Mouse (Mus musculus): Measurements from ENCODE around the gene Svop. TPM values are rescaled to one million over a fixed set of nuclear protein-coding genes. Genes with fewer than 3 reads are reported as not detected.

The Svop gene
- polyA plus RNA-seq, 1 experiment from 2014 or later = not detected

GRCm38 (mm10) chr5:114087875-114088480, 3.4 kb downstream of the Svop start:
- no peaks in the 10 kb centered on the region for H3K27me3 ChIP-seq (ENCODE audit: control insufficient read depth, insufficient read depth, low read length)
- H3K36me3 ChIP-seq (ENCODE audit: control insufficient read depth, insufficient read depth, low read length) = no peaks in the 10 kb centered on the region
- H3K4me2 ChIP-seq (replicated peaks; ENCODE audit: low read depth, low read length) = no peak overlapping the region
- no peak for ATAC-seq (ENCODE audit: low FRiP score, low TSS enrichment)
- peaks cover 4% of the 10 kb centered on the region; the same call in 1 of the 2 replicates for H3K4me1 ChIP-seq (ENCODE audit: control insufficient read depth, insufficient read depth, low read length)
- no peak overlapping the region for H3K9ac ChIP-seq (ENCODE audit: low read depth, low read length)
- H3K4me3 ChIP-seq (ENCODE audit: low read length) = no peak overlapping the region
- 78% methylated on average over 12 of the region's 12 CpGs for WGBS
- no peak overlapping the region for H3K27ac ChIP-seq (ENCODE audit: low read depth, low read length)
- H3K9me3 ChIP-seq (ENCODE audit: control insufficient read depth, low read length) = no peaks in the 10 kb centered on the region

DNA sequence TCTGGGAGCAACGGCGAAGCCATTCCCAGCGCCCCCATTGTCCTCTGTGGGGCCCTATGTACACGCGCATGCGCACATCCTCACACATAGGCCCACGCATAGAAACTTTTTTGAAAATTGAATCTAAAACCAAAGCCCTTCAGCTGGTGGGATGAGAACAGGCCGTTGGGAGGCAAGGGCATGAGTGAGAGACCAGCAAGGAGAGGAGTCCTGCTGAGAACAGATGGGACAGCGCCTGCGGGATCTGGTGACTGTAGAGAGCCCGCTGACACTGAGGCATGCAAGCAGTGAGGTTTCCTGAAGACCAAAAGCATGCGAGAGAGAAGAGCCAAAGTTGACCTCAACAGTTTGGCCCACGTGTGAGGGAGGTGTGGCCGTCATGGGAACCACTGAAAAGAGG, 5.9 kb downstream of the Svop start:
- Histone ChIP-seq H3K4me2 (replicated peaks; ENCODE audit: low read depth, low read length) (no peak overlapping the region), H3K27me3 (ENCODE audit: control insufficient read depth, insufficient read depth, low read length) (no peaks in the 10 kb centered on the region), H3K36me3 (ENCODE audit: control insufficient read depth, insufficient read depth, low read length) (no peaks in the 10 kb centered on the region), H3K4me1 (ENCODE audit: control insufficient read depth, insufficient read depth, low read length) (no peaks in the 10 kb centered on the region), H3K9ac (ENCODE audit: low read depth, low read length) (no peak overlapping the region), H3K4me3 (ENCODE audit: low read length) (no peak overlapping the region), H3K9me3 (ENCODE audit: control insufficient read depth, low read length) (no peaks in the 10 kb centered on the region), H3K27ac (ENCODE audit: low read depth, low read length) (no peak overlapping the region)
- 81% methylated on average over 14 of the region's 14 CpGs for WGBS
- no peak for ATAC-seq (ENCODE audit: low FRiP score, low TSS enrichment)

GRCm38 (mm10) chr5:114077009-114077408, 14.4 kb downstream of the Svop start:
- 80% methylated on average over 8 of the region's 8 CpGs for WGBS
- no peak overlapping the region for H3K9ac ChIP-seq (ENCODE audit: low read depth, low read length)
- no peaks in the 10 kb centered on the region for H3K4me1 ChIP-seq (ENCODE audit: control insufficient read depth, insufficient read depth, low read length)
- no peaks in the 10 kb centered on the region for H3K36me3 ChIP-seq (ENCODE audit: control insufficient read depth, insufficient read depth, low read length)
- no peak for ATAC-seq (ENCODE audit: low FRiP score, low TSS enrichment)
- no peak overlapping the region for H3K27ac ChIP-seq (ENCODE audit: low read depth, low read length)
- no peaks in the 10 kb centered on the region for H3K27me3 ChIP-seq (ENCODE audit: control insufficient read depth, insufficient read depth, low read length)
- H3K4me3 ChIP-seq (ENCODE audit: low read length) = no peak overlapping the region
- H3K4me2 ChIP-seq (replicated peaks; ENCODE audit: low read depth, low read length) = no peak overlapping the region
- no peaks in the 10 kb centered on the region for H3K9me3 ChIP-seq (ENCODE audit: control insufficient read depth, low read length)

GRCm38 (mm10) chr5:114072262-114072661, 19.1 kb downstream of the Svop start:
- no peak for ATAC-seq (ENCODE audit: low FRiP score, low TSS enrichment)
- Histone ChIP-seq H3K4me3 (ENCODE audit: low read length) (no peak overlapping the region), H3K27ac (ENCODE audit: low read depth, low read length) (no peak overlapping the region), H3K36me3 (ENCODE audit: control insufficient read depth, insufficient read depth, low read length) (no peaks in the 10 kb centered on the region), H3K9ac (ENCODE audit: low read depth, low read length) (no peak overlapping the region), H3K4me1 (ENCODE audit: control insufficient read depth, insufficient read depth, low read length) (no peaks in the 10 kb centered on the region), H3K9me3 (ENCODE audit: control insufficient read depth, low read length) (no peaks in the 10 kb centered on the region), H3K27me3 (ENCODE audit: control insufficient read depth, insufficient read depth, low read length) (no peaks in the 10 kb centered on the region), H3K4me2 (replicated peaks; ENCODE audit: low read depth, low read length) (no peak overlapping the region)
- 52% methylated on average over 2 of the region's 2 CpGs for WGBS

DNA sequence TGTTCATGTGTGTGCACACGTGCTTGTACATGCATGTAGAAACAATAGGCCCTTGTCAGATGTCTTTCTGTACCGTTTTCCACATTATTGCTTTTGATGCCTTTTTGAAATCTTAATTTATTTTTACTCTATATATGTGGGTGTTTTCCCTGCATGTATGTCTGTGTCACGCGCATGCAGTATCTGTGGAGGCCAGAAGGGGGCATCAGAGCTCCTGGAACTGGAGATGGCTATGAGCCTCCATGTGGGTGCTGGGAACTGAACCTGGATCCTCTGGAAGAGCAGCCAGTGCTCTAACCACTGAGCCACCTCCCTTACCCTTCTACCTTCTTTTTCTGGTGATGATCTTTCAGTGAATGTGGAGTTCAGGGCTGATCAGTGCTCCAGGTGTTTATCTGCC, 20.5 kb downstream of the Svop start:
- no peaks in the 10 kb centered on the region for H3K27me3 ChIP-seq (ENCODE audit: control insufficient read depth, insufficient read depth, low read length)
- no peaks in the 10 kb centered on the region for H3K9me3 ChIP-seq (ENCODE audit: control insufficient read depth, low read length)
- no peak overlapping the region for H3K9ac ChIP-seq (ENCODE audit: low read depth, low read length)
- 93% methylated on average over 4 of the region's 4 CpGs for WGBS
- no peak overlapping the region for H3K4me3 ChIP-seq (ENCODE audit: low read length)
- H3K4me1 ChIP-seq (ENCODE audit: control insufficient read depth, insufficient read depth, low read length) = no peaks in the 10 kb centered on the region
- ATAC-seq (ENCODE audit: low FRiP score, low TSS enrichment) = no peak
- H3K36me3 ChIP-seq (ENCODE audit: control insufficient read depth, insufficient read depth, low read length) = no peaks in the 10 kb centered on the region
- H3K27ac ChIP-seq (ENCODE audit: low read depth, low read length) = no peak overlapping the region
- no peak overlapping the region for H3K4me2 ChIP-seq (replicated peaks; ENCODE audit: low read depth, low read length)

GRCm38 (mm10) chr5:114067982-114068381, 23.4 kb downstream of the Svop start:
- Histone ChIP-seq H3K27ac (ENCODE audit: low read depth, low read length) (no peak overlapping the region), H3K4me1 (ENCODE audit: control insufficient read depth, insufficient read depth, low read length) (no peaks in the 10 kb centered on the region), H3K4me3 (ENCODE audit: low read length) (no peak overlapping the region), H3K36me3 (ENCODE audit: control insufficient read depth, insufficient read depth, low read length) (no peaks in the 10 kb centered on the region), H3K9me3 (ENCODE audit: control insufficient read depth, low read length) (no peaks in the 10 kb centered on the region), H3K9ac (ENCODE audit: low read depth, low read length) (no peak overlapping the region), H3K27me3 (ENCODE audit: control insufficient read depth, insufficient read depth, low read length) (no peaks in the 10 kb centered on the region), H3K4me2 (replicated peaks; ENCODE audit: low read depth, low read length) (no peak overlapping the region)
- ATAC-seq (ENCODE audit: low FRiP score, low TSS enrichment) = no peak
- 71% methylated on average over 9 of the region's 9 CpGs for WGBS

DNA sequence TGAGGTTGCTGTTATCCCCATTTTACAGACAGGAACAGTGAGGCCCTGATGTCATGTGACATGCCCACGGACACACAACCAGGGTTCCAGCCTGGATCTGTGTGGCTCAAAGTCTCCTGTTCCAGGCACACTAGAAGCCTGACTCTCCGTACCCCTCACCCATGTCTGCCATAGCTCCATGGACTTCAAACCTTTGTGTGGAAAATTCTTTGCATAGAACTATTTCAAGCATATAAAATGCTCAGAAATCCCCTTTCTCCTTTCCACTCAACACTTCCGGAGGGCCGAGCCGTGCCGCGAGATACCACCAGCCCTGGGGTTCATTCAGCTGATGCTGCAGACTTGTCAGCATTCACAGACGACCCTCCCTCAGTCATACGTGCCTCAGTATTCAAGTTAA, 23.8 kb downstream of the Svop start:
- Histone ChIP-seq H3K4me3 (ENCODE audit: low read length) (no peak overlapping the region), H3K4me1 (ENCODE audit: control insufficient read depth, insufficient read depth, low read length) (no peaks in the 10 kb centered on the region), H3K36me3 (ENCODE audit: control insufficient read depth, insufficient read depth, low read length) (no peaks in the 10 kb centered on the region), H3K9me3 (ENCODE audit: control insufficient read depth, low read length) (no peaks in the 10 kb centered on the region), H3K9ac (ENCODE audit: low read depth, low read length) (no peak overlapping the region), H3K27ac (ENCODE audit: low read depth, low read length) (no peak overlapping the region), H3K4me2 (replicated peaks; ENCODE audit: low read depth, low read length) (no peak overlapping the region), H3K27me3 (ENCODE audit: control insufficient read depth, insufficient read depth, low read length) (no peaks in the 10 kb centered on the region)
- WGBS = 83% methylated on average over 9 of the region's 9 CpGs
- no peak for ATAC-seq (ENCODE audit: low FRiP score, low TSS enrichment)

DNA sequence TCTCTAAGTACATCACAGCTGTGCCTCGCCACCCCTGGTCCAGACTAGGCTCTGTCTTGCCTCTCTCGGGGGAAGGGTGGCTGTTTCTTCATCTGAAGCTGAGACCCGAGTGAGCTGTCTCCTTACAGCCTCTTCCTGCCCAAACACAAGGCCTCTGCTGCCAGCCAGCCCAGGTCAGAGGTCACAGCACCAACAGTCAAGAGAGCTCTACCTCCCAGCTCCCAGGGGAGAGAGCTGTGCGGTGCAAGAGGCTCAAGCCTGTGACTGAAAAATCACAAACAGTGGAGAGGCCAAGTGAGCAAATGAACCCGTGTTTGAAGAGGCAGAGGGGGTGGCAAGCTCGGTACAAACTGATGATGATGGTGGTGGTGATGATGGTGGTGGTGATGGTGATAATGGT, 24.8 kb downstream of the Svop start:
- H3K4me2 ChIP-seq (replicated peaks; ENCODE audit: low read depth, low read length) = no peak overlapping the region
- no peak overlapping the region for H3K27ac ChIP-seq (ENCODE audit: low read depth, low read length)
- no peaks in the 10 kb centered on the region for H3K27me3 ChIP-seq (ENCODE audit: control insufficient read depth, insufficient read depth, low read length)
- no peak for ATAC-seq (ENCODE audit: low FRiP score, low TSS enrichment)
- no peaks in the 10 kb centered on the region for H3K4me1 ChIP-seq (ENCODE audit: control insufficient read depth, insufficient read depth, low read length)
- H3K9me3 ChIP-seq (ENCODE audit: control insufficient read depth, low read length) = no peaks in the 10 kb centered on the region
- 45% methylated on average over 6 of the region's 6 CpGs for WGBS
- H3K4me3 ChIP-seq (ENCODE audit: low read length) = no peak overlapping the region
- no peaks in the 10 kb centered on the region for H3K36me3 ChIP-seq (ENCODE audit: control insufficient read depth, insufficient read depth, low read length)
- no peak overlapping the region for H3K9ac ChIP-seq (ENCODE audit: low read depth, low read length)

DNA sequence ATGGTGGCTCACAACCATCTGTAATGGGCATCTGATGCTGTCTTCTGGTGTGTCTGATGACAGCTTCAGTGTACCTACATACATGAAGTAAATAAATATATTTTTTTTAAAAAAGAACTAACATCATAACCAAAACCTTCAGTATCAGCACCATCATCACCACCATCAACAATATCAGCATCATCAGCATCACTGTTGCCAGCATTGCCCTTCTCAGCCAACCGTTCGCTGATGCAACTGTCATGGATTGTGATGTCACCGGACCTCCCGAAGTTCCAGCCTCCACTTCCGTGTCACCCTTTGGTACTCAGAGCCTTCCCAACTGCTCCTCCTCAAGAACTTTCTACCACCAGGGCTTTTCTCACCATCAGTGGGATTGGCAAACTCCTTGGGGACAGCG, 26.2 kb downstream of the Svop start, which contains the start of gene Usp30:
TSS of gene Usp30 (plus strand) at position 301 of the 400 bp plus-strand sequence.
- 93% methylated on average over 6 of the region's 6 CpGs for WGBS
- H3K27me3 ChIP-seq (ENCODE audit: control insufficient read depth, insufficient read depth, low read length) = no peaks in the 10 kb centered on the region
- no peak within 1 kb of the TSS for H3K4me3 ChIP-seq (ENCODE audit: low read length)
- H3K9me3 ChIP-seq (ENCODE audit: control insufficient read depth, low read length) = no peaks in the 10 kb centered on the region
- no peak within 1 kb of the TSS for H3K27ac ChIP-seq (ENCODE audit: low read depth, low read length)
- H3K9ac ChIP-seq (ENCODE audit: low read depth, low read length) = no peak within 1 kb of the TSS
- no peak within 1 kb of the TSS for H3K4me2 ChIP-seq (replicated peaks; ENCODE audit: low read depth, low read length)
- H3K36me3 ChIP-seq (ENCODE audit: control insufficient read depth, insufficient read depth, low read length) = no peaks in the 10 kb centered on the region
- no peaks in the 10 kb centered on the region for H3K4me1 ChIP-seq (ENCODE audit: control insufficient read depth, insufficient read depth, low read length)
- ATAC-seq (ENCODE audit: low FRiP score, low TSS enrichment) = no peak

Data from kidney, embryonic 14.5 days (tissue).